Mouse (Mus musculus): ENCODE data around the gene Rexo4.

- TF ChIP-seq TBP (conservative IDR thresholded peaks at IDR 0.05; ENCODE audit: low read depth, low read length): no peak
- TF ChIP-seq EP300 (IDR thresholded peaks at IDR 0.05; ENCODE audit: low read length): no peak
Measured at GRCm38 (mm10) chr2:26927745-26928476, 36.3 kb downstream of the Rexo4 start.

Measured in CH12.LX (cell line).